Mouse (Mus musculus): ENCODE results near the gene Kptn. TPM values are rescaled to one million over a fixed set of nuclear protein-coding genes. Genes with fewer than 3 reads are reported as not detected.

The Kptn gene
- polyA plus RNA-seq, 1 experiment from 2014 or later = 28.1 TPM

DNA sequence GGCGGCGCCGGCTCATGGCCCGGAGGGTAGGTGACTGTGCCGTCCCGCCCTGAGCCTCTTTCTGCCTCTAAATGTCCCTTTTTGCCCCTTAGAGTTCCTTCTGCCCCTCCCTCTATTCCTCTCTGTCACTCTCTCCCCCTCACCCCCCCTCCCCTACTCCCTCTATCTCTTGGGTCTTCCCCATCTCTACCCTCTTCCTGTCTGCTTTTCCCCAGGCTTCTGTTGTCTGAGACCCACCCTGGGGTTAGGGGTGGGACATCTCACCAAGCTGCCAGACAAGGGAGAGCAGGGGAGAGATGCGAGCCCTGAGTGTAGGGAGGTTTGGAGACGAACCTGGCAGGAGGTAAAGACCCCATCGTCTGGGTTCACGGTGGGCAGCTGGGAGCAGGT, 55.8 kb downstream of the Kptn start:
- Histone ChIP-seq H3K4me3 (ENCODE audit: low read depth, low read length) (peak overlapping the region; percentile 73), H3K36me3 (ENCODE audit: control insufficient read depth, insufficient read depth, low read length) (peaks cover 20% of the 10 kb centered on the region), H3K27me3 (replicated peaks; ENCODE audit: control insufficient read depth, insufficient read depth, low read length) (no peaks in the 10 kb centered on the region), H3K4me2 (ENCODE audit: low read length) (peak overlapping the region; percentile 63), H3K27ac (ENCODE audit: low read depth) (peak overlapping the region; percentile 62; the same call in 1 of the 2 replicates), H3K9ac (ENCODE audit: low read length) (peak overlapping the region; percentile 76), H3K9me3 (ENCODE audit: control insufficient read depth, low read length) (no peaks in the 10 kb centered on the region), H3K4me1 (replicated peaks; ENCODE audit: control insufficient read depth, insufficient read depth, low read length) (peaks cover 24% of the 10 kb centered on the region)
- peak; percentile 55 for DNase-seq (ENCODE audit: low spot score)
- ATAC-seq (replicated peaks; ENCODE audit: low FRiP score, low TSS enrichment, low read depth) = peak; percentile 18
- WGBS = 2% methylated on average over 10 of the region's 10 CpGs

Other genes starting within 250 kb of the Kptn start
- not detected in 2 replicates for gene Crx, start 239.9 kb upstream of the Kptn start, polyA plus RNA-seq (2014; fragmentation: Nextera tagmentation; extraction: Ambion mirVana)
- not detected in 2 replicates for gene Crxos, start 237.3 kb upstream of the Kptn start, polyA plus RNA-seq (2014; fragmentation: Nextera tagmentation; extraction: Ambion mirVana)
- 802 and 852 TPM in 2 replicates for gene Selenow, start 197.5 kb upstream of the Kptn start, polyA plus RNA-seq (2014; fragmentation: Nextera tagmentation; extraction: Ambion mirVana)
- gene Nop53, start 173.8 kb upstream of the Kptn start, polyA plus RNA-seq (2014; fragmentation: Nextera tagmentation; extraction: Ambion mirVana) = 182 and 190 TPM in 2 replicates
- gene Ehd2, start 152.3 kb upstream of the Kptn start, polyA plus RNA-seq (2014; fragmentation: Nextera tagmentation; extraction: Ambion mirVana) = 37.7 and 38.6 TPM in 2 replicates
- 6.8 and 7.4 TPM in 2 replicates for gene Bicra, start 72.0 kb upstream of the Kptn start, polyA plus RNA-seq (2014; fragmentation: Nextera tagmentation; extraction: Ambion mirVana)
- gene Zfp541, start 58.1 kb upstream of the Kptn start, polyA plus RNA-seq (2014; fragmentation: Nextera tagmentation; extraction: Ambion mirVana) = 0.04 TPM in 2 replicates
- gene Napa, start 21.4 kb upstream of the Kptn start, polyA plus RNA-seq (2014; fragmentation: Nextera tagmentation; extraction: Ambion mirVana) = 206 and 208 TPM in 2 replicates
- 0.23 and 0.38 TPM in 2 replicates for gene Slc8a2, start 9.9 kb downstream of the Kptn start, polyA plus RNA-seq (2014; fragmentation: Nextera tagmentation; extraction: Ambion mirVana)
- 47.0 and 48.6 TPM in 2 replicates for gene Meis3, start 55.2 kb downstream of the Kptn start, polyA plus RNA-seq (2014; fragmentation: Nextera tagmentation; extraction: Ambion mirVana)
- gene Dhx34, start 102.1 kb downstream of the Kptn start, polyA plus RNA-seq (2014; fragmentation: Nextera tagmentation; extraction: Ambion mirVana) = 11.4 and 17.3 TPM in 2 replicates
- gene C5ar2, start 124.3 kb downstream of the Kptn start, polyA plus RNA-seq (2014; fragmentation: Nextera tagmentation; extraction: Ambion mirVana) = 0.09 TPM in 1 of 2 replicates, not detected in the other
- gene C5ar1, start 139.6 kb downstream of the Kptn start, polyA plus RNA-seq (2014; fragmentation: Nextera tagmentation; extraction: Ambion mirVana) = 1.8 and 2.3 TPM in 2 replicates
- 16.0 and 18.1 TPM in 2 replicates for gene Inafm1, start 153.7 kb downstream of the Kptn start, polyA plus RNA-seq (2014; fragmentation: Nextera tagmentation; extraction: Ambion mirVana)
- gene Ccdc9, start 166.9 kb downstream of the Kptn start, polyA plus RNA-seq (2014; fragmentation: Nextera tagmentation; extraction: Ambion mirVana) = 14.4 and 19.0 TPM in 2 replicates
- 4.1 and 4.9 TPM in 2 replicates for gene Bbc3, start 188.5 kb downstream of the Kptn start, polyA plus RNA-seq (2014; fragmentation: Nextera tagmentation; extraction: Ambion mirVana)